Mouse (Mus musculus) ES-E14 (cell line): ENCODE data around the gene Prkar1a. TPM values are rescaled to one million over a fixed set of nuclear protein-coding genes. Genes with fewer than 3 reads are reported as not detected.
A peak's percentile ranks its signal among the peaks of the same experiment; 100 is the strongest.

Source experiments
- DNase-seq: peaks from one replicate; pipeline ENCODE4 v3.0.0-alpha.2; 2013; ENCODE audit warnings: low read depth, low spot score
- H3K27ac ChIP-seq: 2 replicates; pipeline ENCODE4 v1.5.1; 2012; ENCODE audit warnings: low read depth, mild to moderate bottlenecking, low read length, moderate library complexity, mixed read lengths; ENCODE audit not compliant: poor library complexity, insufficient read depth, severe bottlenecking
- H3K36me3 ChIP-seq: 2 replicates; pipeline ENCODE4 v1.6.1; 2012; ENCODE audit warnings: mild to moderate bottlenecking, low read length, moderate library complexity, mixed read lengths; ENCODE audit not compliant: control insufficient read depth, poor library complexity, insufficient read depth, severe bottlenecking
- H3K4me1 ChIP-seq, 2 experiments: fragments of 150-350 bp in 1 of 2; sonication (generic) in 1 of 2; 2 replicates each; pipeline ENCODE4 v1.6.1; 2012; ENCODE audit warnings: low read length in 2 of 2, mild to moderate bottlenecking in 1 of 2, mixed read lengths in 1 of 2; ENCODE audit not compliant: control insufficient read depth in 2 of 2, insufficient read depth in 2 of 2, poor library complexity in 1 of 2
- H3K4me3 ChIP-seq, 2 experiments: fragments of 150-350 bp in 1 of 2; sonication (generic) in 1 of 2; 2 replicates each; pipeline ENCODE4 v1.5.1; 2012; ENCODE audit warnings: low read length in 2 of 2, low read depth in 1 of 2, mild to moderate bottlenecking in 1 of 2, mixed read lengths in 1 of 2; ENCODE audit not compliant: insufficient read depth in 1 of 2, poor library complexity in 1 of 2, severe bottlenecking in 1 of 2
- H3K9ac ChIP-seq: 2 replicates; pipeline ENCODE4 v1.6.1; 2012; ENCODE audit warnings: low read depth, mild to moderate bottlenecking, low read length, mixed read lengths; ENCODE audit not compliant: poor library complexity, insufficient read depth, severe bottlenecking
- H3K9me3 ChIP-seq: fragments of 150-350 bp; sonication (generic); 2 replicates; pipeline ENCODE4 v1.6.1; 2012; ENCODE audit warnings: low read depth, mild to moderate bottlenecking, low read length; ENCODE audit not compliant: control insufficient read depth, insufficient read depth
- CHD2 ChIP-seq: IDR thresholded peaks from 2 replicates; pipeline ENCODE4 v1.6.1; 2014; ENCODE audit warnings: mild to moderate bottlenecking, low read depth, low read length, inconsistent platforms
- HCFC1 ChIP-seq: IDR thresholded peaks from 2 replicates; pipeline ENCODE4 v1.6.1; 2012; ENCODE audit warnings: low read length, inconsistent platforms, borderline replicate concordance; ENCODE audit not compliant: insufficient read depth
- MAFK ChIP-seq: IDR thresholded peaks from 2 replicates; pipeline ENCODE4 v1.6.1; 2014; ENCODE audit warnings: mild to moderate bottlenecking, low read depth, low read length, inconsistent platforms; ENCODE audit not compliant: insufficient read depth
- ZC3H11A ChIP-seq: IDR thresholded peaks from 2 replicates; pipeline ENCODE4 v1.6.1; 2012; ENCODE audit warnings: low read depth, mild to moderate bottlenecking, inconsistent platforms, low read length, borderline replicate concordance
- ZNF384 ChIP-seq: IDR thresholded peaks from 2 replicates; pipeline ENCODE4 v1.6.1; 2012; ENCODE audit warnings: low read depth, low read length, inconsistent platforms
- in situ Hi-C, 2 experiments: fragments of 600-800 bp; cut with MboI; formaldehyde crosslinking; loops; one replicate each; pipeline ENCODE4 v1.15.1; 2025; ENCODE audit warnings: low sequenced_read_pairs in 2 of 2, inconsistent platforms in 1 of 2; ENCODE audit not compliant: unreplicated experiment in 2 of 2
- total RNA-seq: library from RNA; depleted of rRNA; stranded (reverse); fragments of 300-350 nt; gene quantifications from 2 replicates; pipeline ENCODE4 v1.2.3, GENCODE M21; 2012; rRNA removed

Prkar1a gene
- total RNA-seq, result 26.8 and 46.0 TPM in 2 replicates

DNA sequence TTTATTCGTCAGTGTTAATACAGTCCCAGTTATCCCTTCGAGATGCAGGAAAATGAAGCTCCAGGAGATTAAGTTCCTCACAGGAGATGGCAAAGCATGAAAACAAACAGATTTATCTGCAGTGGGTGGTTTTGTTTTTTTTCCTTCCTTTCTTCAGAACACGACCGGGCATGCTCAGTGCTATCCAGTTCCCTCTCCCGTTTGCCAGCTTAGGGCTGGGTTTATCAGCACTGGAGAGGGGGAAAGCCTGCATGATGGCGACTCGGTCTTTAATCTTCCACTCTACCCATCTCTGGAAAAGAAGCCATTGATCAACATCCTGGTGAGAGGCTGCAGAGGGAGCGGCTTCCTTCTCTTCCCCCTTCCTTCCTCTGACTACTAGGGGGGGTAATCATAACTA lies at the start of gene Prkar1a:
TSS of gene Prkar1a (plus strand) at position 200 of the 400 bp plus-strand sequence.
- no peak for DNase-seq
- no peaks in the 10 kb centered on the region for H3K9me3 ChIP-seq
- H3K4me3 ChIP-seq, result peak within 1 kb of the TSS; percentile 91 to 98
- peaks cover 0 to 1% of the 10 kb centered on the region in 2 experiments; a peak in 1 of 4 replicates for H3K4me1 ChIP-seq
- no peak within 1 kb of the TSS for H3K27ac ChIP-seq
- in situ Hi-C loops, result no loop called here
- TF ChIP-seq MAFK (no peak), ZNF384 (no peak), HCFC1 (no peak), CHD2 (no peak), ZC3H11A (no peak)
- H3K36me3 ChIP-seq, result peaks cover 3% of the 10 kb centered on the region; the same call in 1 of the 2 replicates
- H3K9ac ChIP-seq, result no peak within 1 kb of the TSS; the same call in 1 of the 2 replicates

DNA sequence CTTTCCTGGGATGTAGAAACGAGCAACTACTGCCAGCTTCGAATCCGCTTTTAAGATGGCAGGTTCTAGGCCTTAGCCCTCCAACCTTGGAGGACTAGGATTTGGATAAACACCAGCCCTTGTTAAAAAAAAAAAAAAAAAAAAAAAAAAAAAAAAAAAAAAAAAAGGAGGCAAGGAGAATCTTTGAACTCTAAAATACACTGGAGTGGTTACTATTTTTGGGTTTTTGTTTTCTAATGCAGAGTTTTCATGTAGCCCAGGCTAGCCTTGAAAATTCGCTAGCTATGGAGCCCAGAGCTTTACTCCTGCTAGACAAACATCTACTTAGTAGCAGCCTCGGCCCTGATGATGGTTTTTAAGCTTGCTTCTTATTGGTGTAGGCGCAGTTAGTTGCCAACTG lies 41.6 kb upstream of the Prkar1a start:
- no peak for DNase-seq
- in situ Hi-C loops, result no loop called here
- Histone ChIP-seq H3K36me3 (no peaks in the 10 kb centered on the region; the same call in 1 of the 2 replicates), H3K9ac (no peak overlapping the region), H3K9me3 (no peaks in the 10 kb centered on the region), H3K27ac (no peak overlapping the region), H3K4me3 (no peak overlapping the region), H3K4me1 (no peaks in the 10 kb centered on the region)
- no peak for TF ChIP-seq CHD2
- no peak for TF ChIP-seq ZC3H11A
- peak; percentile 88 for TF ChIP-seq ZNF384
- TF ChIP-seq MAFK, result no peak
- no peak for TF ChIP-seq HCFC1

DNA sequence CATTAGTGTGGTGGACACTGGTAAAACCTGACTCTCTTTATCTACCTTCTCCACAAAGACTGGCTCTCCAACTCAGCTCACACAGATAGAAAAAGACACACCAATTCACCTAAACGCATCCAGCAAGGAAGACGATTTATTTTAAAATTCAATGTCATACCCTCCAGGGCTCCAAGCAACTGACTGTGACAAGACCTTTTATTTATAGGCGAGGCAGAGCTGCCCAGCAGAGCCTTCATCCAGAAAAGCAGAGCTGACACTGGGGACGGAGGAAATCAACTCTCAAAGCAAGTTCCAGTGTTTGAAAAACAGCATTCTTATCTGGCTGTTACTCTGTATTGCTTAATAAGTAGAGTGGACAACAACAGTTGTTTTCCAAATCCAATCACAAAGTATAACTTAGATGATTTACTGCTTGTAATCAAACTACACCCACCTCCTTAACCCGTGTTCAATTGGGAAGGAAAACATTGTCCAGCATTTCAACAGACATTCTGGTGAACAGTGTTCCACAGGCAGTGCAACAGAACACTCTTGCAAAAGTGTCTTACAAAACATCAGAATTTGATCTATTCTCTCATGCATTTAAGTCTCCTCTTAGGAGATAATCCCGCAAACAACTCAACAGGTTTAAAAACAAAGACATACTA lies 40.1 kb upstream of the Prkar1a start:
- Histone ChIP-seq H3K9me3 (no peaks in the 10 kb centered on the region), H3K27ac (no peak overlapping the region), H3K4me3 (no peak overlapping the region), H3K36me3 (no peaks in the 10 kb centered on the region), H3K9ac (no peak overlapping the region), H3K4me1 (no peaks in the 10 kb centered on the region)
- TF ChIP-seq CHD2, result no peak
- TF ChIP-seq ZNF384, result no peak
- no peak for TF ChIP-seq MAFK
- TF ChIP-seq ZC3H11A, result no peak
- TF ChIP-seq HCFC1, result no peak
- in situ Hi-C loops, result no loop called here
- no peak for DNase-seq

DNA sequence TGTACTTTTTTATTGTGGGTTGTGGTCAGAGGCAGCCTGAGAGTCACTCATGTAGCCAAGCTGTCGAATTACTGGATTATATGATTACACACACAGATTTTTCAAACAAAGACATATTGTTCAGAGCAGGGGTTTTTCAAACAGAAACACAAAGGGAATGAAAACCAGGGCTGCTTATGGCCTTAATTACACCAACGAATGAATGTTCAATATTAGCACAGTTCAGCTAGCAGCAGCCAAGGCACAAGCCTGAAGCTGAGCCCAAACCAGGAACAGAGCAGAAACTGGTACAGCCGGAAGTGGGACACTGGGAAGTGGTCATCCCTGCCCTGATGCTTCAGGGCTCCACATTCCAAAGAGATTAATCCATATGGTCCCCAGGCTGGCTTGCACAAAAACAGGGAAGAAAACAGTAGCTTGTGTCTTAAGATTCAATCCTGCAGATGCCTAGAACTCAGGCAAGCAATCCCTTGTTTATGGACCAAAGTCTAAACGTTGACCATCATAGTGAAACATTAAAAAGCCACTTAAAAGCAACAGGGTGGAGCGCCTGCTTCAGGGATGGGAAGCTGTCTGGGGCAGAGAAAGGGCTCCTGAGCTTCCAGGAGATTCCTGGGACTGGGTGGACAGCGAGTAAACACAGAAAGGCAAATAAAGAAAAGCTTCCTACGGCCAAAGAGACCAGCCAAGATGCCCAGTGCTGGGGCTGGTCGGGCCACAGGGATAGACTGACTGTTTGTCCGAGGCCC lies 39.0 kb upstream of the Prkar1a start:
- in situ Hi-C loops, result no loop called here

More for the DNA sequence above, 39.0 kb upstream of the Prkar1a start:
- peak overlapping the region; percentile 70; the same call in 1 of the 2 replicates for H3K9ac ChIP-seq
- no peaks in the 10 kb centered on the region for H3K36me3 ChIP-seq
- H3K27ac ChIP-seq, result no peak overlapping the region
- TF ChIP-seq ZC3H11A (no peak), CHD2 (no peak), ZNF384 (no peak), MAFK (no peak), HCFC1 (no peak)
- no peak for DNase-seq
- no peaks in the 10 kb centered on the region for H3K4me1 ChIP-seq
- peak overlapping the region; percentile 78 to 94 for H3K4me3 ChIP-seq
- no peaks in the 10 kb centered on the region for H3K9me3 ChIP-seq
